Mouse (Mus musculus): ENCODE measurements around the gene Cpb2. TPM values are rescaled to one million over a fixed set of nuclear protein-coding genes. Genes with fewer than 3 reads are reported as not detected.

The Cpb2 gene
- total RNA-seq (2014; rRNA removed): not detected in 2 replicates
- not detected in 2 replicates for polyA plus RNA-seq (2015; fragmentation: Nextera tagmentation; extraction: Ambion mirVana)

- WGBS: 86% methylated on average over 5 of the region's 5 CpGs
- DNase-seq (ENCODE audit: low spot score): no peak
- H3K27ac ChIP-seq: no peak within 1 kb of the TSS
- H3K36me3 ChIP-seq (ENCODE audit: insufficient read depth, low read length): no peaks in the 10 kb centered on the region
- no peak for TF ChIP-seq CTCF (IDR thresholded peaks at IDR 0.05; ENCODE audit: low read depth)
- H3K4me3 ChIP-seq (ENCODE audit: low read length): no peak within 1 kb of the TSS
- ATAC-seq: no peak
- H3K9ac ChIP-seq (replicated peaks; ENCODE audit: low read length): no peak within 1 kb of the TSS
- no peak within 1 kb of the TSS for H3K4me2 ChIP-seq (ENCODE audit: low read depth, low read length)
- H3K27me3 ChIP-seq (ENCODE audit: insufficient read depth, low read length): no peaks in the 10 kb centered on the region
- H3K4me1 ChIP-seq (ENCODE audit: insufficient read depth, low read length): no peaks in the 10 kb centered on the region
- no peaks in the 10 kb centered on the region for H3K9me3 ChIP-seq (ENCODE audit: low read length)
Observed at GRCm38 (mm10) chr14:75242087-75242486, at the start of gene Cpb2. Cpb2 (plus strand) TSS chr14:75242287.

- DNase-seq (ENCODE audit: low spot score): no peak
- TF ChIP-seq CTCF (IDR thresholded peaks at IDR 0.05; ENCODE audit: low read depth): no peak
- 92% methylated on average over 10 of the region's 10 CpGs for WGBS
Observed at GRCm38 (mm10) chr14:75192427-75192826, 49.7 kb upstream of the Cpb2 start.

GRCm38 (mm10) chr14:75192858-75193257 lies 49.2 kb upstream of the Cpb2 start:
- no peak overlapping the region for H3K4me2 ChIP-seq (ENCODE audit: low read depth, low read length)
- H3K4me3 ChIP-seq (ENCODE audit: low read length): no peak overlapping the region
- no peaks in the 10 kb centered on the region for H3K36me3 ChIP-seq (ENCODE audit: insufficient read depth, low read length)
- no peaks in the 10 kb centered on the region for H3K9me3 ChIP-seq (ENCODE audit: low read length)
- H3K9ac ChIP-seq (replicated peaks; ENCODE audit: low read length): no peak overlapping the region
- no peak overlapping the region for H3K27ac ChIP-seq
- DNase-seq (ENCODE audit: low spot score) (no peak), ATAC-seq (no peak)
- H3K4me1 ChIP-seq (ENCODE audit: insufficient read depth, low read length): no peaks in the 10 kb centered on the region
- no peak for TF ChIP-seq CTCF (IDR thresholded peaks at IDR 0.05; ENCODE audit: low read depth)
- WGBS: 87% methylated on average over 10 of the region's 10 CpGs
- H3K27me3 ChIP-seq (ENCODE audit: insufficient read depth, low read length): no peaks in the 10 kb centered on the region

More at GRCm38 (mm10) chr14:75192427-75192826, 49.7 kb upstream of the Cpb2 start:
- H3K27ac ChIP-seq: no peak overlapping the region
- no peaks in the 10 kb centered on the region for H3K36me3 ChIP-seq (ENCODE audit: insufficient read depth, low read length)
- H3K27me3 ChIP-seq (ENCODE audit: insufficient read depth, low read length): no peaks in the 10 kb centered on the region
- no peak overlapping the region for H3K4me2 ChIP-seq (ENCODE audit: low read depth, low read length)
- no peak overlapping the region for H3K4me3 ChIP-seq (ENCODE audit: low read length)
- no peak overlapping the region for H3K9ac ChIP-seq (replicated peaks; ENCODE audit: low read length)
- ATAC-seq: no peak
- H3K4me1 ChIP-seq (ENCODE audit: insufficient read depth, low read length): no peaks in the 10 kb centered on the region
- no peaks in the 10 kb centered on the region for H3K9me3 ChIP-seq (ENCODE audit: low read length)

GRCm38 (mm10) chr14:75195530-75195929 lies 46.6 kb upstream of the Cpb2 start:
- WGBS: 90% methylated on average over 5 of the region's 5 CpGs
- ATAC-seq: no peak
- H3K4me3 ChIP-seq (ENCODE audit: low read length): no peak overlapping the region

GRCm38 (mm10) chr14:75197027-75197426 lies 45.1 kb upstream of the Cpb2 start:
- WGBS: 42% methylated on average over 5 of the region's 5 CpGs
- Histone ChIP-seq H3K4me2 (ENCODE audit: low read depth, low read length) (no peak overlapping the region), H3K27me3 (ENCODE audit: insufficient read depth, low read length) (no peaks in the 10 kb centered on the region), H3K27ac (no peak overlapping the region), H3K4me1 (ENCODE audit: insufficient read depth, low read length) (no peaks in the 10 kb centered on the region), H3K4me3 (ENCODE audit: low read length) (no peak overlapping the region), H3K9ac (replicated peaks; ENCODE audit: low read length) (no peak overlapping the region), H3K9me3 (ENCODE audit: low read length) (no peaks in the 10 kb centered on the region), H3K36me3 (ENCODE audit: insufficient read depth, low read length) (no peaks in the 10 kb centered on the region)
- ATAC-seq (no peak), DNase-seq (ENCODE audit: low spot score) (peak; percentile 90)
- TF ChIP-seq CTCF (IDR thresholded peaks at IDR 0.05; ENCODE audit: low read depth): peak; percentile 94

More at GRCm38 (mm10) chr14:75195530-75195929, 46.6 kb upstream of the Cpb2 start:
- Histone ChIP-seq H3K9me3 (ENCODE audit: low read length) (no peaks in the 10 kb centered on the region), H3K36me3 (ENCODE audit: insufficient read depth, low read length) (no peaks in the 10 kb centered on the region), H3K9ac (replicated peaks; ENCODE audit: low read length) (no peak overlapping the region), H3K4me2 (ENCODE audit: low read depth, low read length) (no peak overlapping the region), H3K27ac (no peak overlapping the region), H3K27me3 (ENCODE audit: insufficient read depth, low read length) (no peaks in the 10 kb centered on the region), H3K4me1 (ENCODE audit: insufficient read depth, low read length) (no peaks in the 10 kb centered on the region)
- no peak for DNase-seq (ENCODE audit: low spot score)
- TF ChIP-seq CTCF (IDR thresholded peaks at IDR 0.05; ENCODE audit: low read depth): no peak

- no peaks in the 10 kb centered on the region for H3K4me1 ChIP-seq (ENCODE audit: insufficient read depth, low read length)
- no peak for TF ChIP-seq CTCF (IDR thresholded peaks at IDR 0.05; ENCODE audit: low read depth)
- DNase-seq (ENCODE audit: low spot score) (no peak), ATAC-seq (no peak)
- 70% methylated on average over 7 of the region's 7 CpGs for WGBS
- H3K27ac ChIP-seq: no peak overlapping the region
- no peak overlapping the region for H3K4me2 ChIP-seq (ENCODE audit: low read depth, low read length)
- H3K9me3 ChIP-seq (ENCODE audit: low read length): no peaks in the 10 kb centered on the region
- no peak overlapping the region for H3K4me3 ChIP-seq (ENCODE audit: low read length)
- no peaks in the 10 kb centered on the region for H3K36me3 ChIP-seq (ENCODE audit: insufficient read depth, low read length)
- no peaks in the 10 kb centered on the region for H3K27me3 ChIP-seq (ENCODE audit: insufficient read depth, low read length)
- H3K9ac ChIP-seq (replicated peaks; ENCODE audit: low read length): no peak overlapping the region
Observed at GRCm38 (mm10) chr14:75197660-75198059, 44.4 kb upstream of the Cpb2 start.

- Histone ChIP-seq H3K9ac (replicated peaks; ENCODE audit: low read length) (no peak overlapping the region), H3K4me1 (ENCODE audit: insufficient read depth, low read length) (no peaks in the 10 kb centered on the region), H3K4me2 (ENCODE audit: low read depth, low read length) (no peak overlapping the region), H3K27ac (no peak overlapping the region), H3K9me3 (ENCODE audit: low read length) (no peaks in the 10 kb centered on the region), H3K4me3 (ENCODE audit: low read length) (no peak overlapping the region), H3K27me3 (ENCODE audit: insufficient read depth, low read length) (no peaks in the 10 kb centered on the region), H3K36me3 (ENCODE audit: insufficient read depth, low read length) (no peaks in the 10 kb centered on the region)
- 62% methylated on average over 6 of the region's 6 CpGs for WGBS
- DNase-seq (ENCODE audit: low spot score): no peak
- no peak for TF ChIP-seq CTCF (IDR thresholded peaks at IDR 0.05; ENCODE audit: low read depth)
- ATAC-seq: no peak
Observed at GRCm38 (mm10) chr14:75205363-75206051, 36.6 kb upstream of the Cpb2 start.

Data from hindbrain, postnatal 0 days (tissue).